Mouse (Mus musculus): ENCODE data around the gene Epm2aip1. TPM values are rescaled to one million over a fixed set of nuclear protein-coding genes. Genes with fewer than 3 reads are reported as not detected.

Gene Epm2aip1
- polyA plus RNA-seq, 1 experiment: 0.11 TPM

DNA sequence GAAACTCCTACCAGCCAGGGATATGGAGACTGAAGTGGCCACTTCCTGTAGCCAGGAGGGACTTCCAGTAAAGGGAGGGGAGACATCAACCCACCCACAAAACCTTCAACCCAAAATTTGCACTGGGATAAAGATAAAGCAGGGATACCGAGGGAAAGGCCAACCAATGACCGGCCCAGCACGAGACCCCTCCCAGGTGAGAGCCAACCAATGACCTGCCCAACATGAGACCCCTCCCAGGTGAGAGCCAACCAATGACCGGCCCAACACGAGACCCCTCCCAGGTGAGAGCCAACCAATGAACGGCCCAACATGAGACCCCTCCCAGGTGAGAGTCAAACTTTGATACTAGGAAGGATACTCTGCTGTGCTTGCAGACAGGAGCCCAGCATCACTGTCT, 23.2 kb downstream of the Epm2aip1 start:
- no peaks in the 10 kb centered on the region for H3K9me3 ChIP-seq (ENCODE audit: control insufficient read depth, low read length)
- no peaks in the 10 kb centered on the region for H3K4me1 ChIP-seq (ENCODE audit: control insufficient read depth)
- H3K4me3 ChIP-seq (replicated peaks): no peak overlapping the region
- H3K27me3 ChIP-seq (ENCODE audit: control insufficient read depth): no peaks in the 10 kb centered on the region; the same call in 1 of the 2 replicates
- H3K36me3 ChIP-seq (ENCODE audit: control insufficient read depth): no peaks in the 10 kb centered on the region
- TF ChIP-seq GATA1 (IDR thresholded peaks at IDR 0.05; ENCODE audit: low read length) (no peak), TAL1 (IDR thresholded peaks at IDR 0.05; ENCODE audit: low read length) (no peak)

DNA sequence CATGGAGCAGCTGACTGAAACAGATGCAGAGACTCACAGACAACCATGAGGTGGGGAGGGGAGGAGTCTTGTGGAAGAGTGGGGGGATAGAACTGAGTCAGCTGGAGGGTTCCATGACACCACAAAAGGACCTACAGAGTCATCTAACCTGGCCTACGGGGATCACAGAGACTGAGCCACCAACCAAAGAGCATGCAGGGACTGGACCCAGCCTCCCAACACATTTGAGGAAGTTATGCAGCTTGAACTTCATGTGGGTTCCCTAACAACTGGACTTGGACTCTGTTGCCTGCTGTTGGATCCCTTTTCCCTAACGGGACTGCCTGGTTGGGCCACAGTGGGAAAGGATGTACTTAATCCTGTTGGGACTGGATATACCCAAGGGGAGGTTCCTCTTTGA, 23.6 kb downstream of the Epm2aip1 start:
- no peaks in the 10 kb centered on the region for H3K36me3 ChIP-seq (ENCODE audit: control insufficient read depth)
- no peaks in the 10 kb centered on the region for H3K9me3 ChIP-seq (ENCODE audit: control insufficient read depth, low read length)
- no peaks in the 10 kb centered on the region for H3K4me1 ChIP-seq (ENCODE audit: control insufficient read depth)
- no peak for TF ChIP-seq GATA1 (IDR thresholded peaks at IDR 0.05; ENCODE audit: low read length)
- no peak for TF ChIP-seq TAL1 (IDR thresholded peaks at IDR 0.05; ENCODE audit: low read length)
- H3K27me3 ChIP-seq (ENCODE audit: control insufficient read depth): no peaks in the 10 kb centered on the region; the same call in 1 of the 2 replicates
- no peak overlapping the region for H3K4me3 ChIP-seq (replicated peaks)

DNA sequence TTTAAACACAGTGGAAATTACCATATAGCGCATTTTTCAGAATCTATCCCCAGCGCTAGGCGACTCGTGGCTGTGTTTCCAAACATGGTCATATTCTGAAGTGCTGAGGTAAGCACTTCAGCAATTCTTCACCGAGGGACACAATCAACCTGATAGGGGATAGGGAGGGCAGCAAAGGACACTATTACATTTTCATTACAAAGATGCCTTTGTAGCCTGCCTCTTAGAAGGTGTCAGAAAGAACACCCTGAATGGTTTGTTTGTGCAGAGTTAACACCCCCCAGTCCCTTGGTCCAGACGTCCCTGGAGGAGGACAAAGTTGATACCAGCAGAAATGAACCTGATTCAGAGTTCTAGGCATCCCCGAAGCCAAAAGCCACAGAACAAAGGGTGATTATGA, 24.7 kb downstream of the Epm2aip1 start:
- TF ChIP-seq GATA1 (IDR thresholded peaks at IDR 0.05; ENCODE audit: low read length) (no peak), TAL1 (IDR thresholded peaks at IDR 0.05; ENCODE audit: low read length) (no peak)
- Histone ChIP-seq H3K4me3 (replicated peaks) (no peak overlapping the region), H3K27me3 (ENCODE audit: control insufficient read depth) (no peaks in the 10 kb centered on the region; the same call in 1 of the 2 replicates), H3K9me3 (ENCODE audit: control insufficient read depth, low read length) (no peaks in the 10 kb centered on the region), H3K36me3 (ENCODE audit: control insufficient read depth) (no peaks in the 10 kb centered on the region), H3K4me1 (ENCODE audit: control insufficient read depth) (no peaks in the 10 kb centered on the region)

DNA sequence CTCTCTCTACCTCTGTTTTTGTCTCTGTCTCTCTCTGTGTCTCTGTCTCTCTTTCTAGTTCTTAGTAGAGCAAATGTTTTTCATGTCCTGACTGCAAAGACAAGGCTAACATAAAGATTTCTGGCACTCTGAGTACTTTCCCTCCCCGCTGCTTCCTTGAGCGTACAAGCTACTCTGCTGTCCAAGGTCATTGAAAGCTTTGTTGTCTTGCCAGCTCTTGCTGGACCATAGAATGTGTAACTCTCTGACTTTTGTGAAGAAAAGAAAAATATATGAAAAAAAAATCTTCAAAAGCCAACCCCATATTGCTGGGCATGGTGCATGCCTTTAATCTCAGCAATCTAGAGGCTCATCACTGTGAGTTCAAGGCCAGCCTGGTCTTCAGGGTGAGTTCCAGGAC, 26.9 kb downstream of the Epm2aip1 start:
- no peaks in the 10 kb centered on the region for H3K9me3 ChIP-seq (ENCODE audit: control insufficient read depth, low read length)
- no peak for TF ChIP-seq TAL1 (IDR thresholded peaks at IDR 0.05; ENCODE audit: low read length)
- TF ChIP-seq GATA1 (IDR thresholded peaks at IDR 0.05; ENCODE audit: low read length): no peak

GRCm38 (mm10) chr9:111302196-111302831, 30.6 kb downstream of the Epm2aip1 start:
- no peak for TF ChIP-seq TAL1 (IDR thresholded peaks at IDR 0.05; ENCODE audit: low read length)
- no peak for TF ChIP-seq GATA1 (IDR thresholded peaks at IDR 0.05; ENCODE audit: low read length)
- Histone ChIP-seq H3K36me3 (ENCODE audit: control insufficient read depth) (no peaks in the 10 kb centered on the region), H3K9me3 (ENCODE audit: control insufficient read depth, low read length) (no peaks in the 10 kb centered on the region), H3K4me1 (ENCODE audit: control insufficient read depth) (no peaks in the 10 kb centered on the region), H3K4me3 (replicated peaks) (no peak overlapping the region), H3K27me3 (ENCODE audit: control insufficient read depth) (no peaks in the 10 kb centered on the region)

More for the DNA sequence above, 26.9 kb downstream of the Epm2aip1 start:
- Histone ChIP-seq H3K4me1 (ENCODE audit: control insufficient read depth) (no peaks in the 10 kb centered on the region), H3K27me3 (ENCODE audit: control insufficient read depth) (no peaks in the 10 kb centered on the region), H3K4me3 (replicated peaks) (no peak overlapping the region), H3K36me3 (ENCODE audit: control insufficient read depth) (no peaks in the 10 kb centered on the region)

DNA sequence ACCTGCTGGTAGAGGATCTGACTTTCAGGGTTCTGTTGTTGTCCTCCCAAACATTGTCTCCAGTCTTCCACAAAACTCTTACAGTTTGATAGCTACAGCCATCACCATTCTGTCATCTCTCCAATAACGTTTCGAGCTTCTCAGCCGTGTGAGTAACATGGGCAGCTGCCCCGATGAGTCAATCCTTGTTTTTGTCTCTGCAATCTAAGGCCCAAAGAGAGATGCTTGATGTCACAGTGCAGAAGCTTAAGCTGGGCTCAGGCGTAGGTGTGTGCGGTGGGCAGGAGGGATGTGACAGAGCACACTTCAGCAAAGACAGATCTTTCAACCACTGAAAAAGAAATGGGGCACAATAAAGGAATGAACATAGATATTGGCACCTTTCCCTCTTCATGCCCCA, 32.3 kb downstream of the Epm2aip1 start:
- peaks cover 3% of the 10 kb centered on the region for H3K27me3 ChIP-seq (ENCODE audit: control insufficient read depth)
- TF ChIP-seq GATA1 (IDR thresholded peaks at IDR 0.05; ENCODE audit: low read length) (no peak), TAL1 (IDR thresholded peaks at IDR 0.05; ENCODE audit: low read length) (no peak)

GRCm38 (mm10) chr9:111306142-111306541, 34.4 kb downstream of the Epm2aip1 start:
- H3K27me3 ChIP-seq (ENCODE audit: control insufficient read depth): peaks cover 24% of the 10 kb centered on the region
- no peak for TF ChIP-seq GATA1 (IDR thresholded peaks at IDR 0.05; ENCODE audit: low read length)
- no peak for TF ChIP-seq TAL1 (IDR thresholded peaks at IDR 0.05; ENCODE audit: low read length)
- no peak overlapping the region for H3K4me3 ChIP-seq (replicated peaks)

More for the DNA sequence above, 32.3 kb downstream of the Epm2aip1 start:
- H3K4me1 ChIP-seq (ENCODE audit: control insufficient read depth): no peaks in the 10 kb centered on the region
- no peak overlapping the region for H3K4me3 ChIP-seq (replicated peaks)
- H3K36me3 ChIP-seq (ENCODE audit: control insufficient read depth): no peaks in the 10 kb centered on the region
- no peaks in the 10 kb centered on the region for H3K9me3 ChIP-seq (ENCODE audit: control insufficient read depth, low read length)

DNA sequence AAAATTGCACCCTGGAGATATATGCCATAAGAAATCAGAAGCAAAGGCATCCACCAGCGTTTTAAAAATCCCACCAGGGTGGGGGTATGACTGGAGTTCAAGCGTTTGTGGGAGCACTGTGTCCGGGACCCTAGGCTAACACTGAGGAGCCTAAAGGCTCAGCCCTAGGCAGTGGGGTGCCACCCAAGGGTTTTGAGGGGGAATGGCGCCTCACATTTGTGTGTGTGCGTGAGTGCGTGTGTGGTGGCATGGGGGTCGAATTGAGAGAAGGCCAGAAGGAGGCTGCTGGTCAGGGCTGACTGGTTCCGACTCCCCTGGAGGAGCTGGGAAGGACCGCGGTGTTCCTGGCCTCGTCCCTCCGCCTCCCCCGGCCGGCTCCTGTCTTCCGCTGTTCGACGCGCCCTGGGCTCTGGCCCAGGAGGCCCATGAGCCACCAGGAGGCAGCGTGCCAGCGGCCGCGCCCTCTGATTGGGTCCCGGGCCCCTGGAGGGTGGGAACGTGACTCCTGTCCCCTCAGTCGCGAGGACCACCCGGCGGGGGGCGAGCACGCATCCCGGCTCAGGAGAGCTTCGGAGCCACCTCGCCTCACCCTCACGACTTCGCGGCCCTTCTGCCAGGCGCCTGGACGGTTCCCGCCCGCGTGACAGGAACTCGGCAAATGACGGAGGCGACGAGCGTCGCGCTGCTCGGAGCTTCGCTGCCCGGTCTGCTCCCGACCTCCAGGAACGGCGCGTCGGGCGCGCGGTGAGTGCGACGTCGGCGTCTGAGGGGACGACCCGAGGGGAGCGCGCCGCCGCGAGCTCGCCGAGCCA, 39.5 kb downstream of the Epm2aip1 start, which contains the start of gene Trank1:
TSS of gene Trank1 (plus strand) at position 709 of the 812 bp plus-strand sequence.
- TF ChIP-seq GATA1 (IDR thresholded peaks at IDR 0.05; ENCODE audit: low read length): no peak
- TF ChIP-seq TAL1 (IDR thresholded peaks at IDR 0.05; ENCODE audit: low read length): no peak
- Histone ChIP-seq H3K9me3 (ENCODE audit: control insufficient read depth, low read length) (peaks cover 11% of the 10 kb centered on the region), H3K4me3 (replicated peaks) (no peak within 1 kb of the TSS), H3K27me3 (ENCODE audit: control insufficient read depth) (peaks cover 63% of the 10 kb centered on the region), H3K4me1 (ENCODE audit: control insufficient read depth) (no peaks in the 10 kb centered on the region; the same call in none of the 2 replicates), H3K36me3 (ENCODE audit: control insufficient read depth) (no peaks in the 10 kb centered on the region)

More at GRCm38 (mm10) chr9:111306142-111306541, 34.4 kb downstream of the Epm2aip1 start:
- no peaks in the 10 kb centered on the region for H3K36me3 ChIP-seq (ENCODE audit: control insufficient read depth)
- H3K9me3 ChIP-seq (ENCODE audit: control insufficient read depth, low read length): peaks cover 3% of the 10 kb centered on the region
- H3K4me1 ChIP-seq (ENCODE audit: control insufficient read depth): no peaks in the 10 kb centered on the region

DNA sequence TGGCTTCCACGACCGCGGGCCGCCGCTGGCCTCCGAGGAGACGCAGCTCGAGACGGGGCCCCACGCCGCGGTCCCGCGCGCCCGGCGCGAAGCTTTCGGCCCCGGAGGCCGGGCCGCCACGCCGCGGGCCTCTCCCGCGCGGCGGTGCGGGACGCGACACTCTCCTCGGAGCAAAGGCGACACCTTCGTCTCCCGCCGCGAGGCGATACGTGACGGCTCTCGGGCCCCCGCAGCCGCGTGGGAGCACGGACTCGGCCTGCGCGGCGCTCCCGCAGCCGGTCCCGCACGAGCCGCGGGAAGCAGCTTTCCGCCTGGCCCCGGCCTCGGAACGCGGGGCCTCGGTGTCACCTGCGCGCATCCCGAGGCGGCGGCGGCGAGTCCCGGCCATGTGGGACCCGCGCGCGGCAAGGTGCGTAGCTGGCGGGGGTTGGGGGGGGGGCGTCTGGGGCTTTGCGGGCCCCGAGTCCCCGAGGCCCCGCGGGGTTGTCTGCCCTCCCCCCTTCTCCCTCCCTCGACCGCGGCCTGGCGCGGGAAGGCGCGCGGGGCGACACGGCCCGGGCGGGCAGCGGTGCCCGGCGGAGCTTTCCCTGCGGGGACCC, 40.2 kb downstream of the Epm2aip1 start:
- no peak overlapping the region for H3K4me3 ChIP-seq (replicated peaks)
- peaks cover 63% of the 10 kb centered on the region for H3K27me3 ChIP-seq (ENCODE audit: control insufficient read depth)
- H3K4me1 ChIP-seq (ENCODE audit: control insufficient read depth): no peaks in the 10 kb centered on the region; the same call in none of the 2 replicates
- peaks cover 11% of the 10 kb centered on the region for H3K9me3 ChIP-seq (ENCODE audit: control insufficient read depth, low read length)
- TF ChIP-seq TAL1 (IDR thresholded peaks at IDR 0.05; ENCODE audit: low read length) (no peak), GATA1 (IDR thresholded peaks at IDR 0.05; ENCODE audit: low read length) (no peak)
- H3K36me3 ChIP-seq (ENCODE audit: control insufficient read depth): no peaks in the 10 kb centered on the region

All from erythroblast, embryonic 14.5 days (primary cell).